Mouse (Mus musculus) C2C12 (cell line): Measurements from ENCODE around the gene Rabgap1l.
A peak's percentile ranks its signal among the peaks of the same experiment; 100 is the strongest.

Experiments
- CEBPB ChIP-seq: IDR thresholded peaks from one replicate; pipeline ENCODE4 v1.6.1; 2011; ENCODE audit warnings: low read depth, mild to moderate bottlenecking, control low read depth, moderate library complexity
- CTCF ChIP-seq: IDR thresholded peaks from one replicate; pipeline ENCODE4 v1.5.1; 2011; ENCODE audit not compliant: control insufficient read depth, insufficient read depth, insufficient read length
- FOSL1 ChIP-seq: IDR thresholded peaks from one replicate; pipeline ENCODE4 v1.8.0; 2011; ENCODE audit warnings: mild to moderate bottlenecking, low read length; ENCODE audit not compliant: poor library complexity, insufficient read depth, severe bottlenecking
- MYOG ChIP-seq: IDR thresholded peaks from one replicate; pipeline ENCODE4 v1.6.1; 2011; ENCODE audit not compliant: control insufficient read depth, insufficient read length; ENCODE audit errors: extremely low read depth
- USF1 ChIP-seq: IDR thresholded peaks from one replicate; pipeline ENCODE4 v1.6.1; 2011; ENCODE audit warnings: low read depth, mild to moderate bottlenecking, control low read depth, moderate library complexity

DNA sequence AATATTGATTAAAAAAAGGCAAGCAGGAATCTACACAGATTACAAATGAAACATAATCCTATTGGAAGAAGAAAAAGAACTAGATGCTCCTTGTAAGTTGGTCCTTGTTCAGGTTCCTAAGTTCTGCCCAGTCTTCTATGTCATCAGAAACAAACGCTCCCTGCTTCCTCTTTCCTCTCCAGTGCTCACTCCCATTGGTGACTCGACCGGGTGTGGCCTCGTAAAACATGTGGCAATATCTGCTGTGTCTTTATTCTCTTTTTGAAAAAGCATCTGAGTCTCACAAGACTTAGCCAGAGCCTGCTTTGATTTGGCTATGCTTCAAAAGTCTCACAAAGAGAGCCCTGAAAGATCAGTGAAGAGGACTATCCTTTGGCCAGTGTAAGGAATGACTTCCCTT lies 512.4 kb downstream of the Rabgap1l start:
- no peak for TF ChIP-seq CTCF
- TF ChIP-seq USF1: no peak
- no peak for TF ChIP-seq MYOG
- peak; percentile 37 for TF ChIP-seq CEBPB
- TF ChIP-seq FOSL1: no peak
